Mouse (Mus musculus) embryonic fibroblast, embryonic 13.5 days (primary cell): ENCODE results near the gene Baz2b.

Experiments
- CTCF ChIP-seq: IDR thresholded peaks from 2 replicates; pipeline ENCODE4 v1.5.1; 2011; ENCODE audit warnings: mild to moderate bottlenecking, control low read depth, low read length, moderate library complexity, borderline replicate concordance; ENCODE audit not compliant: insufficient read depth
- POLR2A ChIP-seq: IDR thresholded peaks from 2 replicates; pipeline ENCODE4 v1.6.1; 2011; ENCODE audit warnings: low read depth, mild to moderate bottlenecking, control low read depth, low read length, moderate library complexity

GRCm38 (mm10) chr2:59997479-59998228 lies 212.0 kb downstream of the Baz2b start:
- no peak for TF ChIP-seq POLR2A
- TF ChIP-seq CTCF = no peak
